Mouse (Mus musculus) urinary bladder, adult 2 months (tissue): ENCODE results near the gene C130050O18Rik. TPM values are rescaled to one million over a fixed set of nuclear protein-coding genes. Genes with fewer than 3 reads are reported as not detected.

Experiments
- DNase-seq: peaks from one replicate; pipeline ENCODE4 v3.0.0; 2022; ENCODE audit warnings: low spot score
- polyA plus RNA-seq: library from polyadenylated mRNA; depleted of rRNA; stranded (reverse); fragments of >200 nt; gene quantifications from 2 replicates; pipeline ENCODE4 v1.2.3, GENCODE M21; 2012; rRNA removed

Gene C130050O18Rik
- polyA plus RNA-seq, 1 experiment, result 0.65 TPM

GRCm38 (mm10) chr5:139459938-139460337 lies 54.9 kb downstream of the C130050O18Rik start:
- no peak for DNase-seq

GRCm38 (mm10) chr5:139460384-139461067 lies 55.4 kb downstream of the C130050O18Rik start, which contains the start of gene 3110082I17Rik:
TSS of gene 3110082I17Rik (minus strand) at chr5:139460527.
- peak; percentile 98 for DNase-seq

DNA sequence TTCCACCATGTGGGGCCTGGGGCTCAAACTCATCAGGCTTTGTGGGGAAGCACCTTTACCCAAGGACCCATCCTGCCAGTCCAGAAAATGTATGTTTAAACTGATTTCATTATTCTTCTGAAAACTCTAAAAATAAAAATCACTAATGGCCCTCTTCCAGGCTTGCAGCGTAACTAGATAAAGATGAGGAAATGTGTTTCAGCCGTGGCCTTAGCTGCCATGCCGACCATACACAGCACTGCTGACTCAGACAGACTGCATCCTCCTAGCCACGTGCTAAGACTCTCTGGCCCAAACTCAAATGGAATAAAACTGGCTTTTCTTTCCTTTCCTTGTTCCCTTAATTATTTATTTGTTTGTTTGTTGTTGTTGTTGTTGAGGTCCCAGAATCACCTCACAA lies 59.8 kb downstream of the C130050O18Rik start:
- DNase-seq, result no peak

Other genes starting within 250 kb of the C130050O18Rik start
- 91.7 and 94.4 TPM in 2 replicates for gene Sun1, start 204.6 kb upstream of the C130050O18Rik start, polyA plus RNA-seq
- gene Get4, start 153.0 kb upstream of the C130050O18Rik start, polyA plus RNA-seq, result 90.8 and 107 TPM in 2 replicates
- gene Adap1, start 79.7 kb upstream of the C130050O18Rik start, polyA plus RNA-seq, result 45.4 and 46.6 TPM in 2 replicates
- 45.3 and 52.4 TPM in 2 replicates for gene Cox19, start 53.9 kb upstream of the C130050O18Rik start, polyA plus RNA-seq
- gene Cyp2w1, start 52.7 kb upstream of the C130050O18Rik start, polyA plus RNA-seq, result not detected in 2 replicates
- gene Gpr146, start 27.6 kb upstream of the C130050O18Rik start, polyA plus RNA-seq, result 16.4 and 22.2 TPM in 2 replicates
- gene Gper1, start 17.9 kb downstream of the C130050O18Rik start, polyA plus RNA-seq, result 0.96 and 1.5 TPM in 2 replicates
- gene 3110082I17Rik, start 55.2 kb downstream of the C130050O18Rik start, polyA plus RNA-seq, result 13.7 and 13.9 TPM in 2 replicates
- gene Zfand2a, start 79.3 kb downstream of the C130050O18Rik start, polyA plus RNA-seq, result 19.1 and 22.4 TPM in 2 replicates
- not detected in 2 replicates for gene Uncx, start 138.2 kb downstream of the C130050O18Rik start, polyA plus RNA-seq